Mouse (Mus musculus): Measurements from ENCODE around the gene Acbd3. TPM values are rescaled to one million over a fixed set of nuclear protein-coding genes. Genes with fewer than 3 reads are reported as not detected.
A peak's percentile ranks its signal among the peaks of the same experiment; 100 is the strongest.

The Acbd3 gene
- total and polyA plus RNA-seq, 2 experiments from 2014 or later: 18.4 to 28.3 TPM

- 95% methylated on average over 7 of the region's 7 CpGs for WGBS
These were observed 32.2 kb downstream of the Acbd3 start for GRCm38 (mm10) chr1:180757956-180758520.

GRCm38 (mm10) chr1:180762180-180762579 is 36.3 kb downstream of the Acbd3 start:
- H3K27me3 ChIP-seq (ENCODE audit: insufficient read depth, low read length): no peaks in the 10 kb centered on the region
- H3K9me3 ChIP-seq (ENCODE audit: low read length): no peaks in the 10 kb centered on the region
- DNase-seq (ENCODE audit: low spot score) (no peak), ATAC-seq (no peak)
- no peak for TF ChIP-seq CTCF (IDR thresholded peaks at IDR 0.05; ENCODE audit: low read depth)
- H3K9ac ChIP-seq (replicated peaks; ENCODE audit: low read length): no peak overlapping the region
- H3K27ac ChIP-seq: no peak overlapping the region
- H3K4me1 ChIP-seq (ENCODE audit: insufficient read depth, low read length): 0 out of 2 replicates have a peak, but pooled peaks cover 2% of the 10 kb centered on the region
- no peaks in the 10 kb centered on the region for H3K36me3 ChIP-seq (ENCODE audit: insufficient read depth, low read length)
- no peak overlapping the region for H3K4me3 ChIP-seq (ENCODE audit: low read length)
- WGBS: 85% methylated on average over 11 of the region's 11 CpGs
- H3K4me2 ChIP-seq (ENCODE audit: low read depth, low read length): no peak overlapping the region

More at GRCm38 (mm10) chr1:180757956-180758520, 32.2 kb downstream of the Acbd3 start:
- H3K4me2 ChIP-seq (ENCODE audit: low read depth, low read length): no peak overlapping the region
- no peak overlapping the region for H3K9ac ChIP-seq (replicated peaks; ENCODE audit: low read length)
- no peaks in the 10 kb centered on the region for H3K9me3 ChIP-seq (ENCODE audit: low read length)
- H3K27ac ChIP-seq: no peak overlapping the region
- no peaks in the 10 kb centered on the region for H3K4me1 ChIP-seq (ENCODE audit: insufficient read depth, low read length)
- DNase-seq (ENCODE audit: low spot score): no peak
- H3K36me3 ChIP-seq (ENCODE audit: insufficient read depth, low read length): peaks cover 8% of the 10 kb centered on the region; the same call in 1 of the 2 replicates
- no peak overlapping the region for H3K4me3 ChIP-seq (ENCODE audit: low read length)
- no peak for ATAC-seq
- TF ChIP-seq CTCF (IDR thresholded peaks at IDR 0.05; ENCODE audit: low read depth): no peak
- no peaks in the 10 kb centered on the region for H3K27me3 ChIP-seq (ENCODE audit: insufficient read depth, low read length)

- no peaks in the 10 kb centered on the region for H3K9me3 ChIP-seq (ENCODE audit: low read length)
- no peak for TF ChIP-seq CTCF (IDR thresholded peaks at IDR 0.05; ENCODE audit: low read depth)
- H3K4me1 ChIP-seq (ENCODE audit: insufficient read depth, low read length): 0 out of 2 replicates have a peak, but pooled peaks cover 7% of the 10 kb centered on the region
- H3K36me3 ChIP-seq (ENCODE audit: insufficient read depth, low read length): no peaks in the 10 kb centered on the region
- no peak overlapping the region for H3K4me2 ChIP-seq (ENCODE audit: low read depth, low read length)
- ATAC-seq: no peak
- peak overlapping the region; percentile 56; the same call in 1 of the 2 replicates for H3K27ac ChIP-seq
- 74% methylated on average over 8 of the region's 8 CpGs for WGBS
- DNase-seq (ENCODE audit: low spot score): no peak
- no peaks in the 10 kb centered on the region for H3K27me3 ChIP-seq (ENCODE audit: insufficient read depth, low read length)
- H3K9ac ChIP-seq (replicated peaks; ENCODE audit: low read length): no peak overlapping the region
- H3K4me3 ChIP-seq (ENCODE audit: low read length): no peak overlapping the region
These were observed 36.8 kb downstream of the Acbd3 start for GRCm38 (mm10) chr1:180762679-180763078.

- H3K4me1 ChIP-seq (ENCODE audit: insufficient read depth, low read length): 0 out of 2 replicates have a peak, but pooled peaks cover 13% of the 10 kb centered on the region
- whole genome bisulfite sequencing: 5% methylated on average over 14 of the region's 14 CpGs
- no peak for TF ChIP-seq CTCF (IDR thresholded peaks at IDR 0.05; ENCODE audit: low read depth)
- H3K27me3 ChIP-seq (ENCODE audit: insufficient read depth, low read length): no peaks in the 10 kb centered on the region
- peak overlapping the region; percentile 49 for H3K9ac ChIP-seq (replicated peaks; ENCODE audit: low read length)
- peak overlapping the region; percentile 43 for H3K4me3 ChIP-seq (ENCODE audit: low read length)
- peak overlapping the region; percentile 56; the same call in 1 of the 2 replicates for H3K27ac ChIP-seq
- peak; percentile 47 for DNase-seq (ENCODE audit: low spot score)
- no peaks in the 10 kb centered on the region for H3K36me3 ChIP-seq (ENCODE audit: insufficient read depth, low read length)
- H3K4me2 ChIP-seq (ENCODE audit: low read depth, low read length): peak overlapping the region; percentile 92
- peak; percentile 36 for ATAC-seq
- H3K9me3 ChIP-seq (ENCODE audit: low read length): no peaks in the 10 kb centered on the region
These were observed 37.5 kb downstream of the Acbd3 start for GRCm38 (mm10) chr1:180763307-180763706.

GRCm38 (mm10) chr1:180763828-180764227 is 38.0 kb downstream of the Acbd3 start:
- peak; percentile 94 for DNase-seq (ENCODE audit: low spot score)
- H3K4me3 ChIP-seq (ENCODE audit: low read length): peak overlapping the region; percentile 43
- no peaks in the 10 kb centered on the region for H3K9me3 ChIP-seq (ENCODE audit: low read length)
- peak; percentile 76 for ATAC-seq
- H3K9ac ChIP-seq (replicated peaks; ENCODE audit: low read length): peak overlapping the region; percentile 49
- peak overlapping the region; percentile 56; the same call in 1 of the 2 replicates for H3K27ac ChIP-seq
- peak overlapping the region; percentile 92 for H3K4me2 ChIP-seq (ENCODE audit: low read depth, low read length)
- no peaks in the 10 kb centered on the region for H3K27me3 ChIP-seq (ENCODE audit: insufficient read depth, low read length)
- 0% methylated on average over 11 of the region's 11 CpGs for WGBS
- H3K4me1 ChIP-seq (ENCODE audit: insufficient read depth, low read length): peaks cover 18% of the 10 kb centered on the region; the same call in 1 of the 2 replicates
- no peaks in the 10 kb centered on the region for H3K36me3 ChIP-seq (ENCODE audit: insufficient read depth, low read length)
- peak; percentile 94 for TF ChIP-seq CTCF (IDR thresholded peaks at IDR 0.05; ENCODE audit: low read depth)

GRCm38 (mm10) chr1:180765393-180765792 is 39.5 kb downstream of the Acbd3 start:
- Histone ChIP-seq H3K36me3 (ENCODE audit: insufficient read depth, low read length) (no peaks in the 10 kb centered on the region), H3K27me3 (ENCODE audit: insufficient read depth, low read length) (no peaks in the 10 kb centered on the region), H3K4me2 (ENCODE audit: low read depth, low read length) (no peak overlapping the region), H3K9me3 (ENCODE audit: low read length) (no peaks in the 10 kb centered on the region), H3K9ac (replicated peaks; ENCODE audit: low read length) (no peak overlapping the region), H3K27ac (no peak overlapping the region), H3K4me1 (ENCODE audit: insufficient read depth, low read length) (peaks cover 20% of the 10 kb centered on the region; the same call in 1 of the 2 replicates), H3K4me3 (ENCODE audit: low read length) (no peak overlapping the region)
- TF ChIP-seq CTCF (IDR thresholded peaks at IDR 0.05; ENCODE audit: low read depth): no peak
- no peak for DNase-seq (ENCODE audit: low spot score)
- no peak for ATAC-seq
- 88% methylated on average over 5 of the region's 5 CpGs for WGBS

- WGBS: 65% methylated on average over 5 of the region's 5 CpGs
These were observed 40.7 kb downstream of the Acbd3 start for GRCm38 (mm10) chr1:180766557-180766956.

More at GRCm38 (mm10) chr1:180766557-180766956, 40.7 kb downstream of the Acbd3 start:
- Histone ChIP-seq H3K4me1 (ENCODE audit: insufficient read depth, low read length) (peaks cover 20% of the 10 kb centered on the region; the same call in 1 of the 2 replicates), H3K27me3 (ENCODE audit: insufficient read depth, low read length) (no peaks in the 10 kb centered on the region), H3K4me3 (ENCODE audit: low read length) (no peak overlapping the region), H3K9ac (replicated peaks; ENCODE audit: low read length) (no peak overlapping the region), H3K9me3 (ENCODE audit: low read length) (no peaks in the 10 kb centered on the region), H3K36me3 (ENCODE audit: insufficient read depth, low read length) (no peaks in the 10 kb centered on the region), H3K27ac (no peak overlapping the region), H3K4me2 (ENCODE audit: low read depth, low read length) (no peak overlapping the region)
- TF ChIP-seq CTCF (IDR thresholded peaks at IDR 0.05; ENCODE audit: low read depth): no peak
- ATAC-seq (no peak), DNase-seq (ENCODE audit: low spot score) (no peak)

Measured in hindbrain, postnatal 0 days (tissue).